Mouse (Mus musculus) CD4-positive naive resting alpha-beta T cell, adult 76 days (primary cell): ENCODE data around the gene Nkiras1. TPM values are rescaled to one million over a fixed set of nuclear protein-coding genes. Genes with fewer than 3 reads are reported as not detected.

Experiments used
- total RNA-seq: library from RNA; stranded (reverse); gene quantifications from one replicate; pipeline ENCODE4 v1.2.4, GENCODE M21; 2023

Nkiras1 gene
- total RNA-seq = 16.1 TPM

DNA sequence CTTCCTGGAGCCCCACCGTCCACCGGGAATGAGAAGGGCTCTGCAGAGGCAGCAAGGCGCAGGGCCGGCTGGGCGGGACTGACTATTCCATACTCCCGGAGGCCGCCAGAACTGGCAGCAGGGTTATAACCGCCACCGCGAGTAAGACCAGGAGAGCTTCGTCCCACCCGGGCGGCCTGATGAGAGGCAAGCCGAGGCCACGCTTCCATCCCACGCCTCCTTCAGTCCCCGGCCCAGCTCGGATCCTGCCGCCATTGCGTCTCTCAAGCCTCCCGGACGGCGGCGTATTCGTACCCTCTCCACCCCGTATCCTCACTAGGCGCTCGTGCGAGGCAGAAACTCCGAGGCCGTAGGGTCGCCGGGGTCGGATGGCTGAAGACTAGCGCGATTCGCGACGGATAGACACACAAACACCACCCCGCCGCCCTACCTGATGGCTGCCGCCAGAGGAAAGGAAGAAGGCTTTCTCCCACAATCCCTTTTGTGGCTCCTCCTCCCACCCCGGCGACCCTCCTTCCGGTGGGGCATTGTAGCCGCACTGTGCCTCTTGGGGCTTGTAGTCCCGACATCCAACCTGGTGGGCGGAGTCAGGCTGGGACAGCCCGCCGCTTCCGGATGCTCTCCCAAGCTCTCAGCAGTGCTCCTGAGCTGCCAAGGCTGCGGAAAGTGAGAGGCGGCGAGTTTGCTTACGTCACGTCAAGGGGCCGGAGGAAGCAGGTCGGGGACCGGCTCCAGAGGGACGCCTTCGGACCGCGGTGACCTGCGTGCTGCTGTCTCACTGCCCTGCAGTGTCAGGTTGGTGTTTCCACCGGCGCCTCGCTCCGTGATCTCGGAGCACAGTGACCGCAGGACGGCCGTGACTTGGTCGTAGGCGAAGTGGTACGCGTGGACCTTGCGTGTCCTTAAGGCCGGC is at the start of gene Nkiras1, which contains the start of gene Rpl15:
Nkiras1 (plus strand) TSS at position 608 of the 913 bp plus-strand sequence.
Rpl15 (minus strand) TSS at position 863 of the 913 bp plus-strand sequence.

DNA sequence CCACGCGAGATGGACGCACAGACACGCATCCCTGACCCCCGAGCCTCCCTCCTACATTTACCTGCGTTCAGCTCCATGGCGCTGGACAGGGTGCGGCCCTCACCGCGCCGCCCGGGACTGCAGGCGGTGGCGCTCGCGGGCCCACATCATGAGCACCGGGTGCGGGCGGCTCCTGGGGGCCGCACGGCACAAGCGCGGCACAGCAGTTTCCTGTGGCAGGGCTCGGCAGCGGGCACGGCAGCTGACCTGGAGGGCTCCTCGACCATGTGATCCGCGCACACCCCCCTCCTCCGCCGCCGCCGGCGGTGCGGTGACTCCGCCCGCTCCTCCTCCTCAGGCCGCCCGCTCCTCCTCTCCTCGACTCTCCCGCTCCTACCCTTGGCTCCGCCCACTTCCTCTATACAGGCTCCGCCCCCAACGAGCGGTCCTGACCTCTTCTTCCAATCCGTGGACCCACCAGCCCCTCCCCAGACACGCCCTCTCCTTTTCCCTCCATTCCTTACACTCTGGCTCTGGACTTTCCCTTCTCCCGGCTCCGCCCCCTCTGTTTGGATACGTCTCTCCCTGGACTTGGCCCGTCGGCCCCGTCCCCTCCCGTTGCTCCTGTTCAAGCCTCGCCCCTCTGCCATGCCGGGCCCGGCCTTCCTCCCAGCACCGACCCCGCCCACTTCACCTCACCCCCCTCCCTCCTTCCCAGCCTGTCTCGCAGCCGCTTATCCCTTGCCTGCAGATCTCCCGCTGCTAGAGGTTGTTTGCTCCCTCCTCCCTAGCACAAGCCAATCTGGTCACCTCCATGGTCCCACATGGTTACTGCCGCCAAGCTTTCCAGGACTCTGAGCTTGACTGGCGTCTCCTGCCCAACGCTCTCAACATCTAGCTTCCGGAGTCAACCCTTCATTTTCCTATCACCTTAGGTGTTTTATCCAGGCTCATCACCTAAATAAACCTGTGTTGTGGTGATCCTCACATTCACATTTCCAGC is 31.9 kb upstream of the Nkiras1 start, which contains the start of gene Nr1d2:
Nr1d2 (minus strand) TSS at position 378 of the 982 bp plus-strand sequence.

DNA sequence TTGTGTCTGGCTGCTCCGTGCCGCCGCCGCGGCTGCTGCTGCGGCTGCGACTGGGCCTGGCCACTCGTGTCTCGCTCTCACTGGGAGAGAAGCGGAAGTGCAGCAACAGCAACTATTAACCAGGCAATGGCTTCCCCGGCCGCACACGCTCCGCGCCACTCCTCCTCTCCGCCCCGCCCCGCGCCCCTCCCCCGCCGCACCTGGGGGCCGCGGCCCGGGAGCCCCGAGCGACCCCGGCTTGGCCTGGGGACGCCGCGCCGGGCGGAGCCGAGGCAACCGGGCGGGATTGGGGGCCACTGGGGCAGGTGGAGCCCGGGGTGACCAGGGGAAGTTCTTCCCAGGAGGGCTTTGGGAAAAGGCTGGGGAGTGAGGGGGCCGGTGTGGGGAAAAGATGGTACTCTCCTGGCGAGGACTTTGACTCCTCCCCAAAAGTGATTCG is 60.8 kb downstream of the Nkiras1 start, which contains the start of gene Ube2e1:
Ube2e1 (minus strand) TSS at position 167 of the 439 bp plus-strand sequence.

Other genes with a start within 250 kb of the Nkiras1 start
- gene Nr1d2, start 32.0 kb upstream of the Nkiras1 start, total RNA-seq = 182 TPM
- 1,542 TPM for gene Rpl15, start 255 bp downstream of the Nkiras1 start, total RNA-seq
- 72.1 TPM for gene Ube2e1, start 60.7 kb downstream of the Nkiras1 start, total RNA-seq